Mouse (Mus musculus): ENCODE results near the gene Nabp1. TPM values are rescaled to one million over a fixed set of nuclear protein-coding genes. Genes with fewer than 3 reads are reported as not detected.
A peak's percentile ranks its signal among the peaks of the same experiment; 100 is the strongest.

The Nabp1 gene
- polyA plus RNA-seq, 1 experiment from 2014 or later: 12.7 TPM

- H3K4me2 ChIP-seq: peak overlapping the region; percentile 45
- 6% methylated on average over 7 of the region's 7 CpGs for WGBS
Observed at GRCm38 (mm10) chr1:51509083-51509482, 30.9 kb upstream of the Nabp1 start.

GRCm38 (mm10) chr1:51508543-51508942 is 30.3 kb upstream of the Nabp1 start:
- Histone ChIP-seq H3K9ac (no peak overlapping the region), H3K27me3 (replicated peaks) (no peaks in the 10 kb centered on the region), H3K4me1 (peaks cover 35% of the 10 kb centered on the region), H3K4me2 (peak overlapping the region; percentile 45), H3K27ac (replicated peaks) (peak overlapping the region; percentile 77), H3K36me3 (no peaks in the 10 kb centered on the region), H3K9me3 (no peaks in the 10 kb centered on the region), H3K4me3 (no peak overlapping the region)
- WGBS: 56% methylated on average over 3 of the region's 3 CpGs
- ATAC-seq (ENCODE audit: extremely low read depth, insufficient number of reproducible peaks, low FRiP score, low TSS enrichment): no peak

More at GRCm38 (mm10) chr1:51509083-51509482, 30.9 kb upstream of the Nabp1 start:
- H3K27ac ChIP-seq (replicated peaks): peak overlapping the region; percentile 77
- peaks cover 38% of the 10 kb centered on the region for H3K4me1 ChIP-seq
- ATAC-seq (ENCODE audit: extremely low read depth, insufficient number of reproducible peaks, low FRiP score, low TSS enrichment): peak; percentile 61; the same call in 1 of the 2 replicates
- H3K9me3 ChIP-seq: no peaks in the 10 kb centered on the region
- no peaks in the 10 kb centered on the region for H3K27me3 ChIP-seq (replicated peaks)
- H3K4me3 ChIP-seq: peak overlapping the region; percentile 16; the same call in 1 of the 2 replicates
- H3K9ac ChIP-seq: no peak overlapping the region
- H3K36me3 ChIP-seq: no peaks in the 10 kb centered on the region

GRCm38 (mm10) chr1:51507436-51507835 is 29.2 kb upstream of the Nabp1 start:
- no peak for ATAC-seq (ENCODE audit: extremely low read depth, insufficient number of reproducible peaks, low FRiP score, low TSS enrichment)
- Histone ChIP-seq H3K27me3 (replicated peaks) (no peaks in the 10 kb centered on the region), H3K9ac (no peak overlapping the region), H3K4me1 (peaks cover 35% of the 10 kb centered on the region), H3K27ac (replicated peaks) (0 out of 2 replicates have a peak overlapping the region, but pooled peaks have one; percentile 20), H3K36me3 (no peaks in the 10 kb centered on the region), H3K4me2 (no peak overlapping the region), H3K4me3 (no peak overlapping the region), H3K9me3 (no peaks in the 10 kb centered on the region)
- 68% methylated on average over 5 of the region's 5 CpGs for WGBS

DNA sequence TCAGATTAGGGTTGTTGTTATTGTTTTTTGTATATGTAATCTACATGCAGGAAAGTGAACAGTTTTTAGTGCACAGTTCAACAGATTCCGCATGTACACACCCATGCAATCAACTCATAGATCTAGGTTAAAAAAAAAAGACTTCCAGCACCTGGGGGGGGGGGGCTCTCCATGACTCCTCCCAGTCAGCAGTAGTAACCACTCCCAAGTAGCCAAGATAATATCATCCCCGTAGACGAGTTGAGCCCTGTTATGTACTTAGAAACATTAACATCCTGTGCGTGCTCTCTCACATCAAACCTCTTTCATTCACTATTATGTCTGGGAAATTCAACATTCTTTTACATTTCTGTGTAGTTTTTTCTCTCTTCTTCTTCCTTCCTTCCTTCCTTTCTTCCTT is 28.0 kb upstream of the Nabp1 start:
- no peak overlapping the region for H3K4me2 ChIP-seq
- no peak overlapping the region for H3K4me3 ChIP-seq
- no peaks in the 10 kb centered on the region for H3K36me3 ChIP-seq
- no peak overlapping the region for H3K27ac ChIP-seq (replicated peaks)
- no peaks in the 10 kb centered on the region for H3K27me3 ChIP-seq (replicated peaks)
- peaks cover 35% of the 10 kb centered on the region for H3K4me1 ChIP-seq
- H3K9ac ChIP-seq: no peak overlapping the region
- no peaks in the 10 kb centered on the region for H3K9me3 ChIP-seq
- 74% methylated on average over 4 of the region's 4 CpGs for WGBS
- ATAC-seq (ENCODE audit: extremely low read depth, insufficient number of reproducible peaks, low FRiP score, low TSS enrichment): no peak

GRCm38 (mm10) chr1:51505632-51506031 is 27.4 kb upstream of the Nabp1 start:
- ATAC-seq (ENCODE audit: extremely low read depth, insufficient number of reproducible peaks, low FRiP score, low TSS enrichment): no peak

GRCm38 (mm10) chr1:51503055-51503454 is 24.8 kb upstream of the Nabp1 start:
- Histone ChIP-seq H3K4me3 (no peak overlapping the region), H3K4me2 (no peak overlapping the region), H3K27ac (replicated peaks) (no peak overlapping the region), H3K36me3 (no peaks in the 10 kb centered on the region), H3K27me3 (replicated peaks) (no peaks in the 10 kb centered on the region), H3K9ac (no peak overlapping the region), H3K9me3 (no peaks in the 10 kb centered on the region), H3K4me1 (peaks cover 11% of the 10 kb centered on the region)
- ATAC-seq (ENCODE audit: extremely low read depth, insufficient number of reproducible peaks, low FRiP score, low TSS enrichment): no peak
- WGBS: 67% methylated on average over 2 of the region's 2 CpGs

More at GRCm38 (mm10) chr1:51505632-51506031, 27.4 kb upstream of the Nabp1 start:
- Histone ChIP-seq H3K27ac (replicated peaks) (no peak overlapping the region), H3K27me3 (replicated peaks) (no peaks in the 10 kb centered on the region), H3K4me3 (no peak overlapping the region), H3K4me2 (no peak overlapping the region), H3K36me3 (no peaks in the 10 kb centered on the region), H3K4me1 (peaks cover 33% of the 10 kb centered on the region), H3K9ac (no peak overlapping the region), H3K9me3 (no peaks in the 10 kb centered on the region)
- whole genome bisulfite sequencing: 68% methylated on average over 1 of the region's 1 CpGs

GRCm38 (mm10) chr1:51502353-51502752 is 24.1 kb upstream of the Nabp1 start:
- Histone ChIP-seq H3K27me3 (replicated peaks) (no peaks in the 10 kb centered on the region), H3K27ac (replicated peaks) (no peak overlapping the region), H3K9me3 (no peaks in the 10 kb centered on the region), H3K9ac (no peak overlapping the region), H3K4me3 (no peak overlapping the region), H3K4me2 (no peak overlapping the region), H3K4me1 (peaks cover 6% of the 10 kb centered on the region), H3K36me3 (no peaks in the 10 kb centered on the region)
- 81% methylated on average over 5 of the region's 5 CpGs for WGBS
- ATAC-seq (ENCODE audit: extremely low read depth, insufficient number of reproducible peaks, low FRiP score, low TSS enrichment): no peak

DNA sequence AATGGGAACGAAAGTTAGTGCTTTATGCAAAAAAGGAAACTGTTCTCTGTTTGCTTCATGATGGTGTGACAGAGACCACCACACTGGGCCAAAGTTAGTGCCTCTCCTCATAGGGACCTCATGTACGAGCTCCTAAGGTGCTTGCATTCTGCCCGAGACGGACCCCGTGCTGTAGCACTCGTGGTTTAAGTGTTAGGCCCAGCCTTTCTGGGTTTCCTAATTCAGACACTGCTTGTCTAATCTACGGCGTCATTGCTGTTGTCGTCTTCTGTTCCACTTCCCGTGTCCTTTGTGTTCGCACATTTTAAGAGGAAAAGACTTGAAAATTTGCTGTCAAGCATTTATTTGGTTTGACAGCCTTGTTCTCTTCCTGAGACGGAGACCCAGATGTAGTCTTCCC is 23.0 kb upstream of the Nabp1 start:
- no peak overlapping the region for H3K4me3 ChIP-seq
- H3K36me3 ChIP-seq: no peaks in the 10 kb centered on the region
- 54% methylated on average over 12 of the region's 12 CpGs for WGBS
- H3K27ac ChIP-seq (replicated peaks): no peak overlapping the region
- H3K9ac ChIP-seq: no peak overlapping the region
- no peak for ATAC-seq (ENCODE audit: extremely low read depth, insufficient number of reproducible peaks, low FRiP score, low TSS enrichment)
- H3K9me3 ChIP-seq: no peaks in the 10 kb centered on the region
- 0 out of 2 replicates have a peak, but pooled peaks cover 3% of the 10 kb centered on the region for H3K4me1 ChIP-seq
- H3K27me3 ChIP-seq (replicated peaks): no peaks in the 10 kb centered on the region
- no peak overlapping the region for H3K4me2 ChIP-seq

DNA sequence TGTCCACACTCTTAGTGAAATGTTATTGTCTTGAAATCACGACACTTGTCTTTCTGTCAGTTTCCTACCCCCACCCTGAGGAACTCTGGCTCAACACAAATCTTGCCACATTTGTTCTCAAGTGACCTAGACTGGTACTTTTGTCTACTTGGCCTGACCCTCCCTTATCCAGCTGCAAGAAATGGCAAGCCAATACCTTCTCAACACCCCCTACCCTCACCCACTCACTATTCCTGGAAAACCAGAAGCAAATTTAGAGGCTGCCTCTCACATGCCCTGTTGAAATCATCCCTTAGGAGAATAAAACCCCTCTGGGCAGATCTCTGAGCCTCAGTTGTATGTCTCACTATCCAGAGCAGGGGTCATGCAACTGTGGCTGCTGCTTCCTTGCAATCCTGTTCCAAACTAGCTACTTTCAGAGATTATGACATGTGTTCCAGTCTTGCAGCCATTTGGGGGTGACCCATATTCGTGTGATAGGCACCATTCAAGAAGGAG is 20.4 kb upstream of the Nabp1 start:
- Histone ChIP-seq H3K36me3 (no peaks in the 10 kb centered on the region), H3K4me2 (no peak overlapping the region), H3K4me1 (0 out of 2 replicates have a peak, but pooled peaks cover 3% of the 10 kb centered on the region), H3K4me3 (no peak overlapping the region), H3K9ac (no peak overlapping the region), H3K27ac (replicated peaks) (no peak overlapping the region), H3K27me3 (replicated peaks) (no peaks in the 10 kb centered on the region), H3K9me3 (no peaks in the 10 kb centered on the region)
- ATAC-seq (ENCODE audit: extremely low read depth, insufficient number of reproducible peaks, low FRiP score, low TSS enrichment): no peak
- WGBS: 59% methylated on average over 2 of the region's 2 CpGs

DNA sequence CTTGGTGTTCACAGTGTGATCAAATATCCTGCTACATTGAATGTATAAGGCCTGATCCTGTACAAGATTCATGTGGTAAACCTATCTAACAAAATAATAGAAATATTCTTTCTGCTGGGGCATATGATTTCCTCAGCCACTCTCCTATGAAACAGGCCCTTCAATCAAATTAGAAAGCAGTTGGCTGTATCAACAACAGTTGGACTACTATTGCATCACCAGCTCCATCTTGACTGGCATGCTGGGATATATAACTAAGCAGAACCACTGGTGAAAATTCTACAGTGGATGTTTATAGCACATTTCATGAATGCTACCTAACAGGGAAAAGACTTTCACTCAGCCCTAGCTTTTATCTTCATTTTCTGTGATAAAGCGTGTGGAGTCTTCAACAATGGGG is 17.9 kb upstream of the Nabp1 start:
- H3K36me3 ChIP-seq: no peaks in the 10 kb centered on the region
- H3K4me1 ChIP-seq: 0 out of 2 replicates have a peak, but pooled peaks cover 2% of the 10 kb centered on the region
- H3K27ac ChIP-seq (replicated peaks): no peak overlapping the region
- no peak overlapping the region for H3K4me2 ChIP-seq
- no peak overlapping the region for H3K9ac ChIP-seq
- no peaks in the 10 kb centered on the region for H3K27me3 ChIP-seq (replicated peaks)
- H3K9me3 ChIP-seq: 0 out of 2 replicates have a peak, but pooled peaks cover 3% of the 10 kb centered on the region
- no peak for ATAC-seq (ENCODE audit: extremely low read depth, insufficient number of reproducible peaks, low FRiP score, low TSS enrichment)
- H3K4me3 ChIP-seq: no peak overlapping the region
- WGBS: 71% methylated on average over 1 of the region's 1 CpGs

GRCm38 (mm10) chr1:51493592-51494307 is 15.5 kb upstream of the Nabp1 start:
- Histone ChIP-seq H3K4me2 (no peak overlapping the region), H3K9me3 (0 out of 2 replicates have a peak, but pooled peaks cover 3% of the 10 kb centered on the region), H3K4me1 (no peaks in the 10 kb centered on the region), H3K27me3 (replicated peaks) (no peaks in the 10 kb centered on the region), H3K36me3 (no peaks in the 10 kb centered on the region), H3K9ac (no peak overlapping the region), H3K4me3 (no peak overlapping the region), H3K27ac (replicated peaks) (no peak overlapping the region)
- no peak for ATAC-seq (ENCODE audit: extremely low read depth, insufficient number of reproducible peaks, low FRiP score, low TSS enrichment)
- 75% methylated on average over 7 of the region's 7 CpGs for WGBS

- Histone ChIP-seq H3K27ac (replicated peaks) (peak overlapping the region; percentile 26; the same call in 1 of the 2 replicates), H3K4me2 (no peak overlapping the region), H3K36me3 (no peaks in the 10 kb centered on the region), H3K27me3 (replicated peaks) (no peaks in the 10 kb centered on the region), H3K9me3 (no peaks in the 10 kb centered on the region), H3K4me1 (peaks cover 15% of the 10 kb centered on the region), H3K4me3 (no peak overlapping the region), H3K9ac (no peak overlapping the region)
- WGBS: 59% methylated on average over 1 of the region's 1 CpGs
- no peak; the same call in 1 of the 2 replicates for ATAC-seq (ENCODE audit: extremely low read depth, insufficient number of reproducible peaks, low FRiP score, low TSS enrichment)
Observed at GRCm38 (mm10) chr1:51486291-51486690, 8.1 kb upstream of the Nabp1 start.

All from heart, embryonic 13.5 days (tissue).